Mouse (Mus musculus) macrophage (primary cell): ENCODE results near the gene Rgl2. TPM values are rescaled to one million over a fixed set of nuclear protein-coding genes. Genes with fewer than 3 reads are reported as not detected.
"Not testable (repeated sequence)": the region's sequence is repeated elsewhere in the genome, so short reads cannot be mapped to it uniquely, and the experiment has no call there.

Experiments used
- H3K27ac ChIP-seq: fragments of 350-480 bp; formaldehyde crosslinking; 2 replicates; pipeline ENCODE4 v1.9.0; 2021
- H3K36me3 ChIP-seq: fragments of 350-480 bp; formaldehyde crosslinking; 2 replicates; pipeline ENCODE4 v1.9.0; 2021; ENCODE audit errors: inconsistent target
- H3K4me3 ChIP-seq: fragments of 350-480 bp; formaldehyde crosslinking; 2 replicates; pipeline ENCODE4 v1.9.0; 2021; ENCODE audit errors: inconsistent target
- H3K79me2 ChIP-seq: fragments of 350-480 bp; formaldehyde crosslinking; 2 replicates; pipeline ENCODE4 v1.9.0; 2021; ENCODE audit errors: inconsistent target
- WGBS: methylation state at CpG from one replicate; pipeline ENCODE4 v1.1.7; 2026; ENCODE audit warnings: inconsistent platforms; ENCODE audit not compliant: missing documents; 5-methylcytosine and 5-hydroxymethylcytosine counted together
- polyA plus RNA-seq: library from polyadenylated mRNA; stranded (reverse); fragments of 250-400 nt; gene quantifications from 3 replicates; pipeline ENCODE4 v1.2.4, GENCODE M21; 2018; ENCODE audit warnings: inconsistent platforms

Gene Rgl2
- polyA plus RNA-seq, 1 experiment from 2014 or later: 36.9 TPM

- no peak overlapping the region for H3K4me3 ChIP-seq
- H3K36me3 ChIP-seq: no peaks in the 10 kb centered on the region
- no peak overlapping the region for H3K27ac ChIP-seq
- H3K79me2 ChIP-seq: no peaks in the 10 kb centered on the region
- WGBS: 95% methylated on average over 4 of the region's 4 CpGs
These were observed 28.4 kb upstream of the Rgl2 start for GRCm38 (mm10) chr17:33900989-33901314.

GRCm38 (mm10) chr17:33901653-33902052 lies 27.7 kb upstream of the Rgl2 start:
- H3K36me3 ChIP-seq: no peaks in the 10 kb centered on the region
- peak overlapping the region; percentile 65 for H3K27ac ChIP-seq
- WGBS: 100% methylated on average over 4 of the region's 4 CpGs
- H3K4me3 ChIP-seq: no peak overlapping the region
- H3K79me2 ChIP-seq: no peaks in the 10 kb centered on the region; the same call in 1 of the 2 replicates

GRCm38 (mm10) chr17:33902079-33902478 lies 27.3 kb upstream of the Rgl2 start:
- Histone ChIP-seq H3K36me3 (no peaks in the 10 kb centered on the region), H3K4me3 (no peak overlapping the region), H3K27ac (peak overlapping the region; percentile 65), H3K79me2 (peaks cover 3% of the 10 kb centered on the region; the same call in 1 of the 2 replicates)
- 63% methylated on average over 4 of the region's 4 CpGs for WGBS

GRCm38 (mm10) chr17:33902491-33902890 lies 26.9 kb upstream of the Rgl2 start:
- peaks cover 6% of the 10 kb centered on the region; the same call in 1 of the 2 replicates for H3K79me2 ChIP-seq
- no peak overlapping the region for H3K4me3 ChIP-seq
- peak overlapping the region; percentile 65 for H3K27ac ChIP-seq
- H3K36me3 ChIP-seq: no peaks in the 10 kb centered on the region
- 27% methylated on average over 7 of the region's 7 CpGs for WGBS

- WGBS: 83% methylated on average over 6 of the region's 6 CpGs
- peak overlapping the region; percentile 65 for H3K27ac ChIP-seq
These were observed 25.3 kb upstream of the Rgl2 start for GRCm38 (mm10) chr17:33903911-33904651.

GRCm38 (mm10) chr17:33904835-33905234 lies 24.5 kb upstream of the Rgl2 start, which contains the start of gene Platr17:
Gene Platr17, plus strand, starts transcription at chr17:33905135.
- not testable (repeated sequence) for H3K36me3 ChIP-seq, H3K4me3 ChIP-seq
- H3K79me2 ChIP-seq: peaks cover 17% of the 10 kb centered on the region; the same call in 1 of the 2 replicates
- 64% methylated on average over 3 of the region's 4 CpGs for WGBS
- H3K27ac ChIP-seq: 0 out of 2 replicates have a peak within 1 kb of the TSS, but pooled peaks have one; percentile 65

More at GRCm38 (mm10) chr17:33903911-33904651, 25.3 kb upstream of the Rgl2 start:
- not testable (repeated sequence) for H3K36me3 ChIP-seq, H3K4me3 ChIP-seq
- peaks cover 17% of the 10 kb centered on the region; the same call in 1 of the 2 replicates for H3K79me2 ChIP-seq

GRCm38 (mm10) chr17:33908331-33909076 lies 20.8 kb upstream of the Rgl2 start:
- H3K79me2 ChIP-seq: peaks cover 53% of the 10 kb centered on the region
- under 1% methylated on average over 42 of the region's 44 CpGs for WGBS
- peak overlapping the region; percentile 51 for H3K27ac ChIP-seq
- peaks cover 23% of the 10 kb centered on the region; the same call in 1 of the 2 replicates for H3K36me3 ChIP-seq
- peak overlapping the region; percentile 70 for H3K4me3 ChIP-seq

GRCm38 (mm10) chr17:33909077-33909868 lies 20.1 kb upstream of the Rgl2 start, which contains the start of gene Daxx:
Gene Daxx, plus strand, starts transcription at chr17:33909414.
- peak within 1 kb of the TSS; percentile 95 for H3K4me3 ChIP-seq
- under 1% methylated on average over 68 of the region's 68 CpGs for WGBS
- peaks cover 31% of the 10 kb centered on the region; the same call in 1 of the 2 replicates for H3K36me3 ChIP-seq
- peak within 1 kb of the TSS; percentile 93 for H3K27ac ChIP-seq
- H3K79me2 ChIP-seq: peaks cover 61% of the 10 kb centered on the region

- WGBS: 3% methylated on average over 14 of the region's 14 CpGs
- H3K27ac ChIP-seq: peak overlapping the region; percentile 93
- H3K36me3 ChIP-seq: peaks cover 37% of the 10 kb centered on the region; the same call in 1 of the 2 replicates
- H3K4me3 ChIP-seq: peak overlapping the region; percentile 95
- H3K79me2 ChIP-seq: peaks cover 67% of the 10 kb centered on the region
These were observed 19.5 kb upstream of the Rgl2 start for GRCm38 (mm10) chr17:33909869-33910250.

GRCm38 (mm10) chr17:33910346-33911051 lies 18.8 kb upstream of the Rgl2 start:
- Histone ChIP-seq H3K4me3 (peak overlapping the region; percentile 95), H3K36me3 (peaks cover 41% of the 10 kb centered on the region; the same call in 1 of the 2 replicates), H3K27ac (peak overlapping the region; percentile 93), H3K79me2 (peaks cover 70% of the 10 kb centered on the region)
- 41% methylated on average over 11 of the region's 11 CpGs for WGBS

- Histone ChIP-seq H3K79me2 (peaks cover 71% of the 10 kb centered on the region), H3K36me3 (peaks cover 41% of the 10 kb centered on the region; the same call in 1 of the 2 replicates), H3K4me3 (peak overlapping the region; percentile 95; the same call in 1 of the 2 replicates), H3K27ac (no peak overlapping the region)
- 94% methylated on average over 29 of the region's 31 CpGs for WGBS
These were observed 18.1 kb upstream of the Rgl2 start for GRCm38 (mm10) chr17:33911052-33911812.

- peaks cover 43% of the 10 kb centered on the region; the same call in 1 of the 2 replicates for H3K36me3 ChIP-seq
- WGBS: 95% methylated on average over 27 of the region's 28 CpGs
- H3K4me3 ChIP-seq: no peak overlapping the region
- H3K79me2 ChIP-seq: peaks cover 77% of the 10 kb centered on the region
- H3K27ac ChIP-seq: no peak overlapping the region
These were observed 17.4 kb upstream of the Rgl2 start for GRCm38 (mm10) chr17:33911813-33912414.

- Histone ChIP-seq H3K27ac (no peak overlapping the region), H3K36me3 (peaks cover 55% of the 10 kb centered on the region; the same call in 1 of the 2 replicates), H3K4me3 (no peak overlapping the region), H3K79me2 (peaks cover 79% of the 10 kb centered on the region)
- 93% methylated on average over 10 of the region's 10 CpGs for WGBS
These were observed 16.1 kb upstream of the Rgl2 start for GRCm38 (mm10) chr17:33913264-33913663.
